Mouse (Mus musculus) heart, adult 18-20 months (tissue): Measurements from ENCODE around the gene Hmgn2. TPM values are rescaled to one million over a fixed set of nuclear protein-coding genes. Genes with fewer than 3 reads are reported as not detected.
"Not testable (repeated sequence)": the region's sequence is repeated elsewhere in the genome, so short reads cannot be mapped to it uniquely, and the experiment has no call there.

Experiments used
- DNase-seq, 2 experiments: peaks; one replicate each; pipeline ENCODE4 v3.0.0; 2021 to 2022; ENCODE audit warnings: mixed read lengths in 1 of 2
- long read RNA-seq, 2 experiments: library from polyadenylated mRNA; stranded (forward); transcript quantifications; one replicate each; pipeline ENCODE4 v2.0.0; 2021
- total RNA-seq, 2 experiments: library from RNA; stranded (reverse); gene quantifications; 2 replicates each; pipeline ENCODE4 v1.2.3; 2021

Hmgn2 gene
- total RNA-seq = 100 to 1,000 TPM; 106 to 113 TPM
- long read RNA-seq, experiment 1, transcript Hmgn2-203 (6 exons, 1,265 nt) = major isoform, 160 of 165 reads
- long read RNA-seq, experiment 1, partial matches to known transcripts = 0 of 165 reads
- long read RNA-seq, experiment 1, other reads (novel, unspliced or antisense) = 4 of 165 reads
- long read RNA-seq, experiment 2, transcript Hmgn2-203 (6 exons, 1,265 nt) = major isoform, 85 of 91 reads
- long read RNA-seq, experiment 2, partial matches to known transcripts = 1 of 91 reads
- long read RNA-seq, experiment 2, other reads (novel, unspliced or antisense) = 5 of 91 reads

DNA sequence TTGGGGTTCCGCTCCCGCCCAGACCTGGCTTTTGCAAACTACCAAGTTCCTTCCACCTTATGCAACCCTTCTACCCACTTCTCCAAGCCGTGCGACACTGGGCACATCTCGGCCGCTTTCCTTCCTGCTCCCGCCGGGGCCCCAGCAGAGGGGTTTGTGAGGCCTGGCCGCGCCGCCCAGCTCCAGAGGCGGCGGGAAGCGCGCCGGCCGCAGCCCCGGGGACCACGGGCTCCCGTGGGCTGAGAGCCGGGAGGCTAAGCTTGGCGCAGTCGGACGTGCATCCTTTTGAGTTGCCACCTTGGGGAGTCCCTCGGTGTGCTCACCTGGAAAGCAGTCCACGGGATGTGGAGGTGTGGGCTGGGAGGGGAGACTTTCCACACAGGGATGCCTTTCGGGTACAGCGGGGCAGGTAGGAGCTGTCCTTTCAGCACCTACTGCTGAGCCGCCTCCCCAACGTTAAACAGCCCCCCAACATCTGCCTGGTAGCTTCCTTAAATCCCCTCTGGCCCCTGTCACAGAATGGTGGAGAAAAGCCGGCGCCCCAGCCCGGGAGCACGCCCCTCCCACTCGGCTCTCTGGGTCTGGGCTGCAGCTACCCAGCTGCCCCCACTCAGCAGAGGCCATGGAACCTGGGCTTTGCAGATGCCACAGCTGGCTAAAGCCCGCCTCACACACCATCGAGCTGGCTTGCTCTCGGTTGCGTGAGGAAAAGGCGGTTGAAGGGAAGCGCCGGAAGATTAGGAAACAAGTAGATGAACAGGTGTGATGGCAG, at the start of gene Hmgn2:
Gene Hmgn2 (minus strand): TSS at position 501 of the 772 bp plus-strand sequence.
- peak; percentile 29 to 49 for DNase-seq

DNA sequence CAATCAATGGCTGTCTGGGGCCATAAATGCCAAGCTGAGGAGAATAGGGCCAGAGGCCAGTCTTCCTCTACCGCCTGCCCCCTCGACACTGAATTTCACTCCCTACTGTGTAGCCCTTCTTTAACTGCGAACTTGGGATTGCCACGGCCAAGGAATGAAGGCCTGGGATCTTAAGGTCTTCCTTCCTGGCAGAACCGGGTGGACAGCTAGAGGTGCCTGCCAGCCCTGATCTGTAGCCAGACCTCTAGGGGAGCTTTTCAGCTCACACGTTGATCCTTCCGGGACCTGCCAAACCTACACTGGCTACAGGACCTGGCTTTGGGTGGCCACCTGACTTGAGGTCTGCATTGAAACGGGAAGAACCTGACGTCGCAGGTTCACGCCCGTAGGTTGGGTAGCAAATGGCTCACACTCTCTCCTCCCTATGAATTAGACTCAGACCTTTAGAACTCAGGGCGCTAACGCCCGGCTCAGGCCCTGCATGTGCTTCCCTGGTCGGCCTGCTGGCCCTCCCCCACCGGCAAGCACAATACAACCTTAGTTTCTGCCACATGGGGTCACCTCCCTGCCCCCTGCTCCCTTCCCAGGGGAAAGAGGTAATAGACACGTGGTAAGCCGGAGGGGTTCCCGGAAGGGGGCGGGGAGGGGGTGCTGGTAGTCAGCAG, 48.9 kb upstream of the Hmgn2 start:
- no peak for DNase-seq

- DNase-seq = no peak
Measured at GRCm38 (mm10) chr4:134016767-134017166, 48.3 kb upstream of the Hmgn2 start.

- DNase-seq = no peak
Measured at GRCm38 (mm10) chr4:134016208-134016607, 47.8 kb upstream of the Hmgn2 start.

GRCm38 (mm10) chr4:134012858-134013528, 44.5 kb upstream of the Hmgn2 start:
- peak; percentile 30 to 41 for DNase-seq

DNA sequence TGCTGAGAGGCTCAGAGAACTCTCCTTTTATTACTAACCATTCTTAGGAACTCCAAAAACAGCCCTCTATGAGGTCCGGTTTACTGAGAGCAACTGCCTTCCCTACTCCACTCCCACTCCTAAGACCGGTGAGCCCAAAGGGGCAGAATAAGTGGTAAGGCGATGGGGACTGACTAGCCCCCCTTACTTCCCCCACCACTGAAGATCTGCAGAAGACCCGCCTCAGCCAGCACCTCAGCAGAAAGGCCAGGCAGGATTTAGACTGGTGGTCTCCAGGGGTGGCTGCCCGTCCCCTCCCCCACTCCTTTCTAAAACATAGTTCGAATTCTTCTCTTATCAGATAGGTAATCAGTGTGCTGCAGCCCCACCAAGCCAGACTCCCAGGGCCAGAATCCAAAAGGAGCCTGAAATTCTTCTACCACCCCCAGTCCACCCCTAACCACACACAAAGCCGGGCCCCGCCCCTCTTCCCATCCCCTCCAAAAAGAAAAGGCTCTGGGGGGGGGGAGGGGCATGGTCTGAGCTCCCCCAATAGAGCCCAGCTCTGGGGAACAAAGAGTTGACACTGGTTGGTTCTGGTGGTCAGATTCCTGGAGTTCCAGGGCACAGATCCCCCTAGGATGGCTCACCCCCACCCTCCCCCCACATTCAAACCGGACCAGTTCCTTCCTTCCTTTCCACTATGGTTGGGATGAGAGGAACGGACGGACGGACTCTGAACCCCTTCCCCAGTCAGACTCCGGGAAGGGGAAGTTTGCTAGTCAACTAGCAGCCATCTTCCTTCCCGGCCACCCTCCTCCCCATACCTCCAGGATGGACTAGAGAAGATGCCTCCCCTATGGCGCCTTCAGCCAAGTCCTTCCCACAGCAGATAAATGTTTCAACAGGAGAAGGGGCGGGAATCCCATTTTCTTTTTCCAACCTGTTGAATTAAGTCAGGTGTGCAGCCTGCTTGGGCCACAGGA, 43.3 kb upstream of the Hmgn2 start:
- no peak for DNase-seq

- no peak for DNase-seq
Measured at GRCm38 (mm10) chr4:134009709-134010108, 41.3 kb upstream of the Hmgn2 start.

GRCm38 (mm10) chr4:134006845-134007244, 38.4 kb upstream of the Hmgn2 start:
- DNase-seq = no peak

GRCm38 (mm10) chr4:134005581-134006358, 37.3 kb upstream of the Hmgn2 start:
- peak in 1 of 2 experiments; percentile 51 for DNase-seq

- DNase-seq = no peak
Measured at GRCm38 (mm10) chr4:134002903-134003302, 34.5 kb upstream of the Hmgn2 start.

DNA sequence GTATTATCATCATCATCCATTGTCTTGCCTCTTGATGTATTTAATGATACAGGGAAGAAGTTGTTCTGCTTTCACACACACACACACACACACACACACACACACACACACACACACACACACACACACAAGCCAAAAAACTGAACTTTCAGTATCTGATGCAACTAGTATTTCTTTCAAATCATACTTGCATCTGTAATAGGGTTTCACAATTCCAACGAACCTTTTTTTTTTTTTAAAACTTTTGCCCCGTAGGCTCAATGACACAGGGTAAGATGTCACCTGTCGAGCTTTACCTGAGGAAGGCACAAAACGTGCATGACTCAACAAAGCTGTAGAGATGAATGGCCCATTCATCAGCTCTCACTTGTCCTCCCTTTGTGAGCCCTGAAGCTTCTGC, 33.8 kb upstream of the Hmgn2 start:
- no peak for DNase-seq

GRCm38 (mm10) chr4:134001710-134002109, 33.3 kb upstream of the Hmgn2 start:
- no peak for DNase-seq

GRCm38 (mm10) chr4:134000466-134001438, 32.3 kb upstream of the Hmgn2 start, which contains the start of gene Dhdds:
Gene Dhdds, minus strand, starts transcription at chr4:134000918.
- peak; percentile 96 for DNase-seq

- no peak for DNase-seq
Measured at GRCm38 (mm10) chr4:133994697-133995096, 26.2 kb upstream of the Hmgn2 start.

GRCm38 (mm10) chr4:133991087-133991660, 22.7 kb upstream of the Hmgn2 start:
- DNase-seq = no peak

GRCm38 (mm10) chr4:133990035-133990434, 21.6 kb upstream of the Hmgn2 start:
- DNase-seq = no peak

DNA sequence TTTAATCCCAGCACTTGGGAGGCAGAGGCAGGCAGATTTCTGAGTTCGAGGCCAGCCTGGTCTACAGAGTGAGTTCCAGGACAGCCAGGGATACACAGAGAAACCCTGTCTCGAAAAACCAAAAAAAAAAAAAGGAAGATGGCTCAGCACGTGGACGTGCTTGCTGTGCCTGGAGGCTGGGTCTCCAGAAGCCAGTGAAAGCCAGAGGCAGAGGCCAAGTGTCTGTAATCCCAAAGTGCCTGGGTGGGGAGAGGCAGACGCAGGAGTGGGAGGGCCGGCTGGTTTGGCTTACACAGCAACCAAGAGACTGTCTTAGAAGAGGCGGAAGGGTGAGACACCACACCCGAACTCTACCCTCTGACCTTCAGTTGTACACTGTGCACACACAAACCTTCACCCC, 19.8 kb upstream of the Hmgn2 start:
- not testable (repeated sequence) for DNase-seq

DNA sequence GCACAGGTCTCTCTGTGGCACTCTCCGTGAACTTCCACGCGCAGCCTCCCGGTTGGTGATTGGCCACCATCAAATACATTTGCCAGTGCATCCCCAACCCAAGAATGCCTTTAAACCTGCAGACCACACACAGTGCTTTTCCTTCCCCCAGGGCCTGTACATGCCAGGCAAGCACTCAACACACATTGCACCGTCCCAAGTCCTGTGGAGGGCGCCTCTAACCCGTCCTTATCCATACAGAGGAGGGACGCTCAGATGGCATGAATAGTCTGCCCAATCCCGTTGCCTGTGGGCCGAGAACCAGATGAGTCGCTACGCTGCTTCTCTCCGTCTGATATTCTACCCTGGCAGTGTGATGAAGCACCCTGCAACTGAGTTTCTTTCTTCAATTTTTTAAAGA, 14.5 kb upstream of the Hmgn2 start:
- DNase-seq = no peak

DNA sequence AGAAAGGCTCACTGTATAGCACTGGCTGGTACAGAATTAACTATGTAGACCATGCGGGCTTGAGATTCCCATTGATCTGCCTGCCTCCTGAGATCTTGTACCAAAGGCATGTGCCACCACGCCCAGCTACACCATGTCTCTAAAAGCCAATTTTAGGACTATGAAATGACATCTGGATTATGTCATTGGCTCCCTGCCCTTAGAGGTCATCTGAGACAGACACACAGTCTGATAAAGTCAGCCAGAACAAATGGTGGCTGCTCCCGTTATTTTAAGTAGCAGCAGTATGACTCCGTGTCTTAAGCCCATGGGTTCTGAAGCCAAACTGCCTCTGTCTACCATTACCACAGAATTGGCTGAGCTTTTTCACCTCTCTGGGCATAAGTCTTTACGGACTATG, 12.0 kb upstream of the Hmgn2 start:
- peak; percentile 75 to 82 for DNase-seq
